Mouse (Mus musculus): ENCODE measurements around the gene Ip6k3.

Ip6k3 gene

GRCm38 (mm10) chr17:27122701-27123100 lies 44.9 kb downstream of the Ip6k3 start:
- DNase-seq (ENCODE audit: low spot score): no peak

GRCm38 (mm10) chr17:27121781-27122180 lies 45.8 kb downstream of the Ip6k3 start:
- DNase-seq (ENCODE audit: low spot score): no peak

- no peak for DNase-seq (ENCODE audit: low spot score)
Measured at GRCm38 (mm10) chr17:27121266-27121665, 46.3 kb downstream of the Ip6k3 start.

- DNase-seq (ENCODE audit: low spot score): peak; percentile 33
Measured at GRCm38 (mm10) chr17:27120561-27121024, 47.0 kb downstream of the Ip6k3 start.

GRCm38 (mm10) chr17:27119954-27120353 lies 47.6 kb downstream of the Ip6k3 start:
- DNase-seq (ENCODE audit: low spot score): no peak

DNA sequence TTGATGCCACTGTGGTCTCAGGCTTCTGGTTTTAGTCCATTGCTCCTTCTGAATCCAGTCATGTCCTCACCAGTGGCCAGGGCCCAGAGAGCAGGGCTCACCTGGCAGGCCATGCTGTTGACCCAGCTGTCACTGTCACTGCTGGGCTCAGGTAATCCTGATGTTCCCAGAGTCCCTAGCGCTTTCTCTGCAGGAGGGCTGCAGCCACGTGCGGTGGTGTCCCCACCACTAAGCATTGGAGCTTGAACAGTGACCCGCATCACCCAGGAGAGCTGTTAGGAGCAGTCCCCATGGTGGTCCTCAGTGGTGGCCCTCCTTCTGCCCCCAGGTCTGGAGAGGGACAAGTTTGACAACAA lies 48.1 kb downstream of the Ip6k3 start:
- DNase-seq (ENCODE audit: low spot score): no peak

DNA sequence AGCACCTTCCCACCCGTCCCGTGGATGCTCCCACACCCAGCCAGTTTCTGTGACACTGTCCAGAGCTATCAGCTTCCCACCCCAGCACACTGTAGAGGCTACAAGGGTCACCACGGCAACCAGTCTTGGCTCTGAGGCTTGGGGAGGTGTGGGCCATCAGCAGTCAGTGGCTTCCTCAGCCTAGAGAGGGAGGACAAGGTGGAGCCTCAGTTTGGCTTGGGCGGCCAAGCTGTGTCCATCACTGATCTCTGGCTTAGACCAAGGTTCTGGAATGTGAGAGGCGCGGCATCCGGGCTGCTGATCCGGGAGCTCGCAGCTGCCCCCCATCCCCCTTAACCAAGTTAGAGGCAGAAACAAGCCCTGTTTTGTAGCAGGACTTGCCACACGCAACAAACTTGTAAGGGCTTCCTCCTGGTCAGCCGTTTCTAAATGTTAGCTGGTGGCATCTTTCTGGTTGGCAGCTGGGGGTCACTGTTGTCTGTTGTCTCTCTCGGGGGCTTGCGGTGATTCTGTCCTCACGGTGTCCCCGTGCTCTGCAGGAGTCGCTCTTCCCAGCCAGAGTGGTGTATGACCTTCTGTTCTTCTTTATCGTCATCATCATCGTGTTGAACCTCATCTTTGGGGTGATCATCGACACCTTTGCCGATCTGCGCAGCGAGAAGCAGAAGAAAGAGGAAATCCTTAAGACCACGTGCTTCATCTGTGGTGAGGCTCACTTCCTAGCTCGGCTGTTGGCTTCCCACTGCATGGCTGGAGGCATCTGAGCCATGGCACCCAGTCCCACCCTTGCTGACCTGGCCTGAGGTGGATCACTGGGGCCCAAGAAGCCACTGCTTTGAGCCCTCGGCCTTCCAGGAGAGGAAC lies 48.7 kb downstream of the Ip6k3 start:
- no peak for DNase-seq (ENCODE audit: low spot score)

GRCm38 (mm10) chr17:27110072-27110471 lies 57.5 kb downstream of the Ip6k3 start:
- no peak for DNase-seq (ENCODE audit: low spot score)

GRCm38 (mm10) chr17:27107936-27108335 lies 59.7 kb downstream of the Ip6k3 start:
- DNase-seq (ENCODE audit: low spot score): no peak

GRCm38 (mm10) chr17:27106745-27107144 lies 60.9 kb downstream of the Ip6k3 start:
- no peak for DNase-seq (ENCODE audit: low spot score)

DNA sequence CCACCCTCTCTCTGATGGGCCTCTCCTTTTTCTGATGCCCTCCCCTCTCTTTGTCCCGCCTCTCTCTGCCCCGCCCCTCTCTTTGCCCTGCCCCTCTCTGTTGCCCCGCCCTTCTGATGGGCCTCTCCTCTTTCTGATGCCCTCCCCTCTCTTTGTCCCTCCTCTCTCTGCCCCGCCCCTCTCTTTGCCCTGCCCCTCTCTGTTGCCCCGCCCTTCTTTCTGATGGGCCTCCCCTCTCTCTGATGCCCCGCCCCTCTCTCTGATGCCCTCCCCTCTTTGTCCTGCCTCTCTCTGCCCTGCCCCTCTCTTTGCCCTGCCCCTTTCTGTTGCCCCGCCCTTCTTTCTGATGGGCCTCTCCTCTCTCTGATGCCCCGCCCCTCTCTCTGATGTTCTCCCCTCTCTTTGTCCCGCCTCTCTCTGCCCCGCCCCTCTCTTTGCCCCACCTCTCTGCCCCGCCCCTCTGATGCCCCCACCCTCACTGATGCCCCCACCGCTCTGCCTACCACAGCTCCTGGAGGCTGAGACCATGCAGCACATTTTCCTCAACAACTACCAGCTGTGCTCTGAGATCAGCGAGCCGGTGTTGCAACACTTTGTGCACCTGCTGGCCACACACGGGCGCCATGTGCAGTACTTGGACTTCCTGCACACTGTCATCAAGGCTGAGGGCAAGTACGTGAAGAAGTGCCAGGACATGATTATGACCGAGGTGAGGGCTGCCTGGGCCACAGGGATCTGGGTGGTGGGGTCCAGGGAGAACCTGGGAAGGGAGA lies 61.7 kb downstream of the Ip6k3 start:
- no peak for DNase-seq (ENCODE audit: low spot score)

DNA sequence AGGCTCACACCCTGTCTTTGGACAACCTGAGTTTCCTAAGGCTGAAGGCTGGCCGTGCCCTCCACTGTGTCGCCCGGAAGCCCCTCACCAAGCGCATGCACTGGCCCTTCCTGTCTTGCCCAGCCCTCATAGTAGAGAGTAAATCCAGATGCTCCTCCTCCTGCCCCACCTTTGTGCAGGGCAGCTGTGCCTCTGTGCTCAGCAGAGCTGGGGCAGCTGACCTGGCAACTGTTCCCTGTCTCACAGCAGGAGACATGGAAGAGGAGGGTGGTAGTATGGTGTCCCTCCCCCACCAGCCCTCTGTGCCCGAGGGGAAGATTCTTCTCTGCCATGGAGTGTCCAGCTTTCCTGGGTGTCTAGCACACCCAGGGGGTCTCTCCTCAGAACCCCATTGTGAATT lies 65.9 kb downstream of the Ip6k3 start:
- DNase-seq (ENCODE audit: low spot score): no peak

- DNase-seq (ENCODE audit: low spot score): no peak
Measured at GRCm38 (mm10) chr17:27095690-27096089, 71.9 kb downstream of the Ip6k3 start.
